Mouse (Mus musculus) limb, embryonic 10.5 days (tissue): ENCODE measurements around the gene Gm37240. TPM values are rescaled to one million over a fixed set of nuclear protein-coding genes. Genes with fewer than 3 reads are reported as not detected.

Source experiments
- DNase-seq: peaks from one replicate; pipeline ENCODE4 v3.0.0-alpha.2; 2017; ENCODE audit warnings: low spot score
- H3K27ac ChIP-seq: fragments of 300-500 bp; sonication (generic); 2 replicates; pipeline ENCODE4 v1.5.1; 2016; ENCODE audit warnings: mild to moderate bottlenecking
- H3K27me3 ChIP-seq: fragments of 300-500 bp; sonication (generic); 2 replicates; pipeline ENCODE4 v1.6.1; 2016; ENCODE audit warnings: low read depth, mild to moderate bottlenecking; ENCODE audit not compliant: poor library complexity, severe bottlenecking
- H3K36me3 ChIP-seq: fragments of 300-500 bp; sonication (generic); 2 replicates; pipeline ENCODE4 v1.6.1; 2016; ENCODE audit warnings: mild to moderate bottlenecking, moderate library complexity
- H3K4me1 ChIP-seq: fragments of 300-500 bp; sonication (generic); 2 replicates; pipeline ENCODE4 v1.6.1; 2016
- H3K4me3 ChIP-seq: fragments of 300-500 bp; sonication (generic); 2 replicates; pipeline ENCODE4 v1.5.1; 2016; ENCODE audit warnings: mild to moderate bottlenecking, moderate library complexity
- H3K9me3 ChIP-seq: fragments of 300-500 bp; sonication (generic); replicated peaks from 2 replicates; pipeline ENCODE4 v1.6.1; 2016; ENCODE audit warnings: mild to moderate bottlenecking
- WGBS: fragments of 180-500 bp; shearing (Covaris S2); methylation state at CpG from one replicate; pipeline ENCODE4 v1.1.7; 2016; 5-methylcytosine and 5-hydroxymethylcytosine counted together
- polyA plus RNA-seq: library from polyadenylated mRNA; unstranded; fragments of >200 nt; fragmentation: Nextera tagmentation; extraction: Ambion mirVana; gene quantifications from 2 replicates; pipeline ENCODE4 v1.2.1, GENCODE M21; 2016

The Gm37240 gene
- polyA plus RNA-seq, 1 experiment from 2014 or later, result 3.1 TPM

DNA sequence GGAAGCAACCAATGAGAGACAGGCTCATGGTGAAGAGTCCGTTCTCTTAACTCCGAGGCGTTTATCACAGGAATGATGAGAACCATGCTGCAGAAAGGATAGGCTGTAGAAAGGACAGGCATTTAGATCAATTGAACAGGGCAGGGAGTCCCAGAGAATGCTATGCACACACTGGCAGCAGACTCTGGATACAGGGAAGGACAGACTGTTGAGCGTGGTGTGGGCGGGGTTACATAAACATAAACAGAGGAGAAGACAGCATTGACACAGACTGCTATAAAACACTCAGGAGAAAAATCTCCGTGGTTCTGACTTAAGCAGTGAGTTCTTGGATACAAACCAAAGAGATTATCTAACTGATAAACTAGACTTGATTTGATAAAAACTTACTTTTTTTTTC is 703.2 kb downstream of the Gm37240 start:
- no peak overlapping the region for H3K27ac ChIP-seq
- no peak for DNase-seq
- no peak overlapping the region for H3K4me3 ChIP-seq
- no peaks in the 10 kb centered on the region for H3K36me3 ChIP-seq
- H3K27me3 ChIP-seq, result peaks cover 18% of the 10 kb centered on the region; the same call in 1 of the 2 replicates
- no peaks in the 10 kb centered on the region for H3K9me3 ChIP-seq
- 46% methylated on average over 6 of the region's 6 CpGs for WGBS
- peaks cover 31% of the 10 kb centered on the region for H3K4me1 ChIP-seq

DNA sequence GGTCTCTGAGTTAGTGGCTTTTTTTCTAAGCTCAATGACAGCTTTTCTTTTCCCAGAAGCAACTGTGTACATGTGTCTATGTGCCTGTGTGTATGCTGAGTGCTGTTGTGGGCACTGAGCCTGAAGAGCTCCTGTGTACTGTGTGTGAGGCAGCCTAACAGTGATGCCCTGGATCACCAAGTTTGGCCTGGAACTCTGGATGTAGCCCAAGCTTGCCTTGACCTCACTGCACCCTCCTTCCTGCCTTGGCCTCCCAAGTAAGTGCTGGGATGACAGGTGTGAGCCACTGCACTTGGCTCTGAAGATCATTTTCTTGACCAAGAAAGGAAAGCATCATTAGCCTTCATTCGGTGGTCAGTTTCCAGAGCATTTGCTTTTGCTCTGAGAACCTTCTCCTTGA is 710.6 kb downstream of the Gm37240 start:
- Histone ChIP-seq H3K4me1 (peaks cover 25% of the 10 kb centered on the region), H3K9me3 (no peaks in the 10 kb centered on the region), H3K4me3 (no peak overlapping the region), H3K27me3 (no peaks in the 10 kb centered on the region), H3K27ac (no peak overlapping the region), H3K36me3 (no peaks in the 10 kb centered on the region)
- no peak for DNase-seq
- WGBS, result 100% methylated on average over 1 of the region's 1 CpGs

DNA sequence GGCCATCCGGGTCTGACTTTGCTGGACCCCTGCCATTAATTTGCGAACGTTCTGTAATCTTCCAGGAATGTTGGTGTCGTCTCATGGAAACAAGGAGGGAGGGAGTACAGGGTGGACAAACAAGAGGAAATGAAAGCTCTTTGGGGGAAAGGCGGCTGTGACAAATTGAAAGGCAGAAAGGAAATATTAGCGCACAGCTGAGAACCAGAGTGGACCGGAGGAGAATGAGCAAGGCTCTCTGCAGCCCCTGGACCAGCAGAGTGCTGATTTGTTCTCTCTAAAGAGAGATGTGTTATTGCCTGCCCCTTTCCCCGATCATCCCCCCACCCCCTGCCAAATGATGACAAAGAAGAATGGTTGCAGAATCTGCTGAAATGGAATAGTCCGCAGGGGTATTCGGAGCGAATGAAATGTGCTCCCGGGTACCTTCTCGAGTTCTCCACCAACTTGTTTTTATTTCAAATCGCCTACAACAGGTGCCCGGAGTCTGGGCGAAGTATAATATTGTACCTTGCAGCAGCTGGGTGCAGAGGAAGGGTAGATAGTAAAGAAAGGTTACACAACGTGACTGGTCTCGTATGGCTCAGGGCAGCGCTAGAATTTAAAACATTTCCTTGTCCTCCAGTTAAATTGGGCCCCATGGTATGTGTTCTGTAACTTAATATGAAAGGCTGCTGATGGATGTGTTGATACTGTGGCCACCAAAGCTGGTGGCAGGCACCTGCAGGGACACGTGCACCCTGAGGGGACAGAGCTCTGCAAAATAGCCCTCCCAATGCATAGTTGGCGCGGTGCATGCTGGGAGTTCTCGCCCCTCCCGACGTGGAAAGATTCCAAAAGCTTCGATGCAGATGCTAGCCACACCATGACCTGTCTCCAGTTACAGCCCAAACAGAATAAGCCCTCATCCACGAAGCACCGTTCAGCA is 712.5 kb downstream of the Gm37240 start:
- Histone ChIP-seq H3K27ac (peak overlapping the region; percentile 53; the same call in 1 of the 2 replicates), H3K9me3 (no peaks in the 10 kb centered on the region), H3K4me3 (no peak overlapping the region), H3K4me1 (peaks cover 25% of the 10 kb centered on the region), H3K36me3 (no peaks in the 10 kb centered on the region), H3K27me3 (no peaks in the 10 kb centered on the region)
- WGBS, result 75% methylated on average over 28 of the region's 28 CpGs
- no peak for DNase-seq

DNA sequence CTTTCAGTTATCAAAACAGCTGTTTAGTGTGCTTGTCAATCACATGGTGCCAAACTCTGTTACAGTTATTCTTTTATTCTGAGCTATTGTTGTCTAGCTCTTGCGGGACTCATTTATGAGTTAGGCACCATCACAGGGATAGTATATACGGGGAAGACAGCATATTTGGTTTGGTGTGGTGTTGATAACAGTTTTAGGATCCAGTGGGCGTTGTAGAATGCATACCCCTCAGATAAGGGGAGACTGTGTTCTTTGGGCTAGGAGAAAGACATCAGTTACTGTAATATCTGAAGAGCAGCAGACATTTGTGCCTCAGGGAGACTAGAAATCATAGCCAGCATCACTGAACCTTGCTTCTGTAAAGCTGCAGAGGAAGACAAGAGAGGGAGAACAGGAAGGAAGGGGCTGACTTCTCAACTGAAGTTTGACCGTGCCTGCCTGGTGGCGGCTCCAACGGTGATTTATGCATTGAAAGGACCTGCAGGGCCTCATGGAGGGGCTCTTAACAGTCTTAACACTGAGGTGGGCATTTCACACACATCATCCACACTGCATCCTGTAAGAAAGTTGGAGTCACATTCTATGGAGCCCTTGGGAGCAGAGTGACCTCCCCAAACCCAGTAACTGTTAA is 713.8 kb downstream of the Gm37240 start:
- Histone ChIP-seq H3K36me3 (no peaks in the 10 kb centered on the region), H3K27ac (peak overlapping the region; percentile 53; the same call in 1 of the 2 replicates), H3K9me3 (no peaks in the 10 kb centered on the region), H3K4me3 (no peak overlapping the region), H3K27me3 (no peaks in the 10 kb centered on the region), H3K4me1 (peaks cover 25% of the 10 kb centered on the region)
- 65% methylated on average over 6 of the region's 6 CpGs for WGBS
- no peak for DNase-seq

DNA sequence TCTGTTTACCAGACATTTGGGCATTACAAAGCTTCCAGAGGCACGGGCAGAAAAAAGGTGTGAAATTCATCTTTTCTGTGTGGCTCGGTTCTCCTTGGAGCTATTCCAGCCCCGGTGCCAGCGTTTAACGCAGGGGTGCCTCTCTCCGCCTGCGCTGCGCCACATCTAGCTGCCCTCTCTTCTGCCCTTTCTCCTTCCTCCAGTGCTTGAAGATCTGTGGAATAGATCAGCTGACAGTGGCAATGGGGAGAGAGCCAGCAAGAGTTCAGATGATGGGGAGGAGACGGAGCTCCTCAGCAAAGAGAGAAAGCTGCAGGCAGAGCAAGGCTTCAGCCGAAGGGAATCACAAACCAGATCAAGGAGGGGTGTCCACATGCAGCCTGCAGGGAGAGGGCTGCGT is 714.8 kb downstream of the Gm37240 start:
- no peak overlapping the region for H3K4me3 ChIP-seq
- no peaks in the 10 kb centered on the region for H3K27me3 ChIP-seq
- no peak for DNase-seq
- no peaks in the 10 kb centered on the region for H3K9me3 ChIP-seq
- H3K27ac ChIP-seq, result no peak overlapping the region
- 76% methylated on average over 11 of the region's 11 CpGs for WGBS
- no peaks in the 10 kb centered on the region for H3K36me3 ChIP-seq
- H3K4me1 ChIP-seq, result peaks cover 25% of the 10 kb centered on the region

DNA sequence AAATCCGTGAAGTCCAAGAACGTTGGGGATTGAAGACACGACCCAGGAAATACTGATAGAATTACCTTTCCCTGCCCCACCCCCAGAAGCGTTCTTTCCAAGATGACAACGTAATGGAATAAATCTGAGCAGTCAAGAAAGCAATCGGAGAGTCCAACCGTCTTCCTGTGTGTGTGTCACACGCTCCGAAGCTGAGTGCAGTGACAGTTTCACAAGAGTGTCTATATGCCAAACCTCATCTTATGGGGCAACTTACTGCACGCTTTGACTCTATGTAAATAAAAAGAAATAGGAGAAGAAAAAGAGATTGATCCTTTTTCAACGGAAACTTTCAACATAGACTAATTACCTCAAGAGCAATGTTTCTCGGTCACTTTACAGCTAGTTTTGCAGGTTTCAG is 715.2 kb downstream of the Gm37240 start:
- no peaks in the 10 kb centered on the region for H3K27me3 ChIP-seq
- H3K9me3 ChIP-seq, result no peaks in the 10 kb centered on the region
- no peak overlapping the region for H3K4me3 ChIP-seq
- DNase-seq, result no peak
- WGBS, result 83% methylated on average over 12 of the region's 12 CpGs
- H3K27ac ChIP-seq, result no peak overlapping the region
- no peaks in the 10 kb centered on the region for H3K36me3 ChIP-seq
- H3K4me1 ChIP-seq, result peaks cover 25% of the 10 kb centered on the region

DNA sequence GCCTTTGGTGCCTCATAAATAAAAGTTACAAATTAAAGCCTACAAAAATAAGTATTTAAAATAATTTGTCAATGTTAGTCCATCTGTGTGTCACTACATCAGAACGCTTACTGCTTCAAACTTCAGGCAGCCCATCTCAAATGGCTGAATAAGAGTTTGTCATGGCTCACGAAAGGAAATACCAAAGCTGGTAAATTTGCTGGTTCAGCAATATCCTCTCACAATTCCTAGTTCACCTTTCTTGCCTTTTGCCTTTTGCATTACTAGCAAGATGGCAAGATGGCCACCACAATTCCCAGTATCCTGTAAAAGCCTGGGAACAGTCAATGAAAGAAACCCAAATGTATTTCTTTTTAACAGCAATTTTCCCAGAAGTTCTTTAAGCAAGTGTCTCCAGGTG is 718.5 kb downstream of the Gm37240 start:
- no peak for DNase-seq
- Histone ChIP-seq H3K4me3 (no peak overlapping the region), H3K9me3 (no peaks in the 10 kb centered on the region), H3K36me3 (no peaks in the 10 kb centered on the region), H3K27me3 (no peaks in the 10 kb centered on the region), H3K27ac (no peak overlapping the region), H3K4me1 (peaks cover 10% of the 10 kb centered on the region)
- WGBS, result 92% methylated on average over 2 of the region's 2 CpGs

DNA sequence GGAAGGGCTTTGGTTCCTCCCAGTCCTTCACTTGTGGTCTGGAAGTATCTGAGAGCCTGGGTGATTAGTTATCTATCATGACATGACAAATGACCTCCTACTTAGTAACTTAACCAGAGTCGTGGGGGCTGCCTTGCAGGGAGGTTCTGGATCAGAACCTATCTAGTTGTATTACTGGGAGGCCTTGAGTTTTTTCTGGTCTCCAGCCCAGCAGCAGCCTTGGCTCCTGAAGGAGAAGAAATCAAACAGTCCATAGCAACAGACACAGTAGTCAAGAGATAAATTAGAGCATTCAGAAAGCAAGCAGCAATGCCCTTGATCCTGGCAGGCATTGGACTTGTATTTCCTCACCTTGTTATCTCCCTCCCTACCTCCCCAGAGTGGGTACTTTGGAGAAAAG is 722.4 kb downstream of the Gm37240 start:
- H3K4me1 ChIP-seq, result no peaks in the 10 kb centered on the region
- no peak for DNase-seq
- no peaks in the 10 kb centered on the region for H3K9me3 ChIP-seq
- no peaks in the 10 kb centered on the region for H3K36me3 ChIP-seq
- no peak overlapping the region for H3K4me3 ChIP-seq
- no peak overlapping the region for H3K27ac ChIP-seq
- WGBS, result 69% methylated on average over 1 of the region's 1 CpGs
- no peaks in the 10 kb centered on the region for H3K27me3 ChIP-seq

DNA sequence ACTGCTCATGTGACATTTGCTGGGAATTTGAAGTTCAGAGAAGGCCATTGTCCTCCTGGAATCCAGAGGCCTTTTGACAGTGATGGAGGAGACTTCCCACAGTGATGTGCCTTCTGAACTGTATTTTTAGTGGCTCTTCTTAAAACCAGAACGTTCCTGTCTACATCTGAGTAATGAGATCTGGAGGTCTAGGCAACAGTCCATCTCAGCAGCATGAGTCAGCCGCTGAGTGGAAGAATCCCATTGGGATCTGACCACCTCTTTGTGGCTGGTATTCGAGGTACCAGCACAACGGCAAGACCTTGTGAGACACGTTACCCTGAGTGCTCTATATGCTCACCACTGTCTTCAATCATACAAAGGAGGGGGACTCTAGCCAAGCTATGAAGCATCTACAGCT is 723.9 kb downstream of the Gm37240 start:
- 89% methylated on average over 5 of the region's 5 CpGs for WGBS

DNA sequence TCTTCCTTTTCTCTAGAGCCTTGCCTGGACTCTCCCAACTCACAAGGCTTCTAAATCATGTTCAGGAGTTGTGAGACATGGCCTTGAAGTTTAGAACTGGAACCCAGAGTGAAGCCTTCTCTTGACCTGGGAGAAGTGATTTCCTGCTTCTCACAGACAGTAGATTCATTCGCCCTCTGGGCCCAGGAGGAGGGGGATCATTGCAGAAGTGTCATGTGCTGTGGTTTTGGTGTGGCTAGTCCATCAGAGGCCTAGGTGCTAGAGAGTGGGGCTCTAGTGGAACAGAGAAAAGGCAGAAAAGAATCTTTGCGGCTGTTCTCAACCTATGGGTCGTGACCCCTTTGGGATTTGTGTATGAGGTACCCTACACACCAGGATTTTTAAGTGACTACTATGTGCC is 724.9 kb downstream of the Gm37240 start:
- DNase-seq, result no peak
- Histone ChIP-seq H3K4me1 (no peaks in the 10 kb centered on the region), H3K27ac (no peak overlapping the region), H3K9me3 (no peaks in the 10 kb centered on the region), H3K4me3 (no peak overlapping the region), H3K36me3 (no peaks in the 10 kb centered on the region), H3K27me3 (no peaks in the 10 kb centered on the region)
- WGBS, result 92% methylated on average over 3 of the region's 3 CpGs

More for the DNA sequence above, 723.9 kb downstream of the Gm37240 start:
- no peaks in the 10 kb centered on the region for H3K36me3 ChIP-seq
- no peaks in the 10 kb centered on the region for H3K4me1 ChIP-seq
- H3K27me3 ChIP-seq, result no peaks in the 10 kb centered on the region
- no peaks in the 10 kb centered on the region for H3K9me3 ChIP-seq
- H3K27ac ChIP-seq, result no peak overlapping the region
- DNase-seq, result no peak
- H3K4me3 ChIP-seq, result no peak overlapping the region

DNA sequence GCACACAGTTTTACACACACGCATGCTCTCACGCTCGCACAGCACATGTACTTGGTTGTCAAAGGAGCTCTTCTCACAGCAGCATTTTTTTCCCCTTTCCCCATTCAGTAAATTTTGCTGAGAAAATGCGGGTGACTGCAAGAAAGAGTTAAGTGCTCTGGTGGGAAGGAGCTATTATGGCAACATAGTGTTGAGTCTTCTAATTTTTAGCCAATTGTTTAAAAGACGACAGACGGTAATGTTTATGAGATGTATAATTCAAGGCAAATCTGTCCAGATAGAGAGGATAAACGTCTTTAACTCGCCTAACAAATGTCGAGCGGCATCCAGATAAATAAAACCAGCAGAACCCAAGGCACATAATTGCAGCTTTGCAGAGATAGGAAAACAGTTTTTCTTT is 726.5 kb downstream of the Gm37240 start:
- Histone ChIP-seq H3K27ac (no peak overlapping the region), H3K4me3 (no peak overlapping the region), H3K27me3 (no peaks in the 10 kb centered on the region), H3K36me3 (no peaks in the 10 kb centered on the region), H3K4me1 (no peaks in the 10 kb centered on the region), H3K9me3 (no peaks in the 10 kb centered on the region)
- WGBS, result 90% methylated on average over 10 of the region's 10 CpGs
- no peak for DNase-seq

DNA sequence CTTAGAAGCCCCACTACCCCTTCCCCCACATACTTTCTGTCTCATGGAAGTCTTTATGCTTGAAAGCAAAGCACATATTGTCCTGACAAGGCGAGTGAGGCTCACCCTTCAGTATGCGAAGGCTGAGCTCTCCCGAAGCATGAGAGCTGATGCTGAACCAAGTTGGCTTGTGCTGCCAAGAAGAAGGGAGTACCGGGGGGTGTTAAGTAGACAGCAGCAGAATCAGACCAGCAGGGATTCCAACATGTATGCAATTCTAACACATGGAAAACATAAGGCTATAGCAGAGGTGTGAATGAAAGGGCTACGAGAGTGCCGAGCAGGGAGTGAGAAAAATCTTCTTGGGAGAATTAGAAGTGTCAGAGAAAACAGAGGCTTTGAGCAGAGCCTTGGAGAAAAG is 727.7 kb downstream of the Gm37240 start:
- H3K36me3 ChIP-seq, result no peaks in the 10 kb centered on the region
- no peaks in the 10 kb centered on the region for H3K4me1 ChIP-seq
- 88% methylated on average over 6 of the region's 6 CpGs for WGBS
- H3K4me3 ChIP-seq, result no peak overlapping the region
- DNase-seq, result no peak
- no peaks in the 10 kb centered on the region for H3K27me3 ChIP-seq
- H3K27ac ChIP-seq, result no peak overlapping the region
- no peaks in the 10 kb centered on the region for H3K9me3 ChIP-seq

DNA sequence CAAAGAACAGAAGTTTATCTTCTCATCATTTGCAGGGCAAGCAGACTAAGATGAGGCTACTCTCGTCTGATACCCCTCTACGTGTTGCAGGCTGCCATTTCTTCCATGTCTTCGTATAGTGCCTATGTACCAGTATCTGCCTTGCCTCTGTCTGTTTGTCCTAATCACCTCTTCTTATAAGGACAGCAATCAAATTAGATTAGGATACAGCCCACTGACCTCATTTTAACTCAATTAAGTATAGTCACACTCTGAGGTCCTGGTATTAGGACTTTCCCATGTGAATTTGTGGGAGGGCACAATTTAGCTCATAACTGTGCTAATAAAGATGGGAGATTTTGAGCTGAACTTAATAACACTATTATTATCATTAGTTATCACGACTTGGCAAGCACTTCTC is 738.5 kb downstream of the Gm37240 start:
- Histone ChIP-seq H3K9me3 (no peaks in the 10 kb centered on the region), H3K27ac (no peak overlapping the region), H3K36me3 (no peaks in the 10 kb centered on the region), H3K4me1 (no peaks in the 10 kb centered on the region), H3K4me3 (no peak overlapping the region), H3K27me3 (no peaks in the 10 kb centered on the region)
- DNase-seq, result no peak
- WGBS, result 84% methylated on average over 4 of the region's 4 CpGs
